Mouse (Mus musculus): ENCODE data around the gene Ppp1r3c. TPM values are rescaled to one million over a fixed set of nuclear protein-coding genes. Genes with fewer than 3 reads are reported as not detected.

The Ppp1r3c gene
- total and polyA plus RNA-seq, 3 experiments = not detected

DNA sequence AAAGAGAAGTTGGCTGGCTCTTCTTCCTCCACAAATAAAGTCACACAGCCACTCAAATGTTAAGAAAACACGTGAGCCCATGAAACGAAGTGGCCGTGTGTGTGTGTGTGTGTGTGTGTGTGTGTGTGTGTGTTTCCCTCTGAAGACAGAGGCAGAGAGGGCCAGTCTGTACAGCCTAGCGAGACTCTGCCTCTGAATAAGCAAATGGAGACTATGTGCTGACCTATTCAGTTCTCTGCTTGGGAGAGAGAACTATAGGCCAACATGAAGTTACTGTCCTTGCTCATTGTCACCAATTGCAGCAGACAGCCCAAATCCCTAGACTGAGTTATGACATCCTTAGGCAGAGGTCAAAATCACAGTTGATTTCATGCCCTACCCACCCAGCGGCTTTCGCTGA lies 634 bp upstream of the Ppp1r3c start:
- no peaks in the 10 kb centered on the region for H3K9me3 ChIP-seq (replicated peaks; ENCODE audit: insufficient read depth, low read length)
- H3K4me1 ChIP-seq (ENCODE audit: control insufficient read depth in 1 of 2, insufficient read depth in 2 of 2, low read length in 2 of 2) = no peaks in the 10 kb centered on the region
- no peak for DNase-seq (ENCODE audit: low read depth, low spot score)
- H3K27me3 ChIP-seq (ENCODE audit: control insufficient read depth in 1 of 2, insufficient read depth in 2 of 2, low read length in 2 of 2) = peaks cover 0 to 3% of the 10 kb centered on the region in 2 experiments; a peak in 1 of 4 replicates
- H3K36me3 ChIP-seq (ENCODE audit: control insufficient read depth in 1 of 2, insufficient read depth in 2 of 2, low read length in 2 of 2) = no peaks in the 10 kb centered on the region
- no peaks in the 10 kb centered on the region for H3K79me2 ChIP-seq (ENCODE audit: control insufficient read depth, insufficient read depth, low read length, poor library complexity)
- no peak overlapping the region for H3K27ac ChIP-seq (ENCODE audit: control insufficient read depth, low read depth, low read length)
- no peak for TF ChIP-seq UBTF (IDR thresholded peaks at IDR 0.05; ENCODE audit: borderline replicate concordance, insufficient read depth, low read depth, low read length)
- no peak for TF ChIP-seq NELFE (IDR thresholded peaks at IDR 0.05; ENCODE audit: low read depth, low read length)
- no peak for TF ChIP-seq CHD2 (IDR thresholded peaks at IDR 0.05; ENCODE audit: low read length)
- no peak for TF ChIP-seq POLR2A (IDR thresholded peaks at IDR 0.05; ENCODE audit: control insufficient read depth in 1 of 2, insufficient read depth in 1 of 2, low read depth in 1 of 2, low read length in 2 of 2, poor library complexity in 1 of 2)
- TF ChIP-seq ZC3H11A (IDR thresholded peaks at IDR 0.05; ENCODE audit: low read depth, low read length) = no peak
- TF ChIP-seq MAX (IDR thresholded peaks at IDR 0.05; ENCODE audit: low read length) = no peak
- TF ChIP-seq ZKSCAN1 (IDR thresholded peaks at IDR 0.05; ENCODE audit: low read depth, low read length) = no peak
- no peak overlapping the region for H3K4me3 ChIP-seq (ENCODE audit: control insufficient read depth in 1 of 2, insufficient read depth in 1 of 2, low read depth in 2 of 2, low read length in 2 of 2)
- no peak overlapping the region for H3K9ac ChIP-seq (ENCODE audit: control insufficient read depth, low read depth, low read length, poor library complexity, severe bottlenecking)

DNA sequence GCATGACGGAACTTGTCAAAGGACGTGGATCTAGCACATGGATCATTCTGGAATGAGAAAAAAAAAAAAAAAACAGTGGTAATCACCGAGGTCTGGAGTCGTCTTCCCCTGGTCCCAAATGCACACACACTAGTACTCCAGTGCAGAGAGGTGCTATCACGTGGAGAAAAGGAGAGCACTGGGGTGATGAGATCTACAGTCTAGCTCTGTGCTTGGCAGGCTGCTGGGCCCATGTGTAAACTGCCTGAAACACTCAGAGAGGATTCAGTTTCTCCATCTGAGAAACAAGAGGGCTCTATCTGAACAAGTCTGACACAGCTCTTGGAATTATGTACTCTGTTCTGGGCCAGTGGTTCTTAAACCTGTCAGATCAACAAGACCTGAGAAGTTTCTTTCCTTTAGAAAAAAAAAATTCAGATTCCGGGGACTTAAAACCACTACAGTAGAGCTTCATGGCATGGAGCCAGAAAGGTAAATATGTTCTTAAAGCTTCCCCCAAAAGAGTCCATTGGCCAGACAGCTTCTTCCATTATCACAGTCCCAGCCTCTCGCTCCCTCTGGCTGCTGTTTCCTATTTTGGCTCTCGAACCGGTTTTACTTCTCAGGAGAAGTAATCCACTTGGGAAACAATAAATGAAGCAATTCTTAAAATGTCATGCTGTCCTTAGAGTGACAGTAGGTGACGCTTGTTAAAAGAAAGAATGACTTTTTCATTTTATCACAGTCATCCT lies 2.0 kb downstream of the Ppp1r3c start:
- H3K36me3 ChIP-seq (ENCODE audit: control insufficient read depth in 1 of 2, insufficient read depth in 2 of 2, low read length in 2 of 2) = no peaks in the 10 kb centered on the region
- H3K4me3 ChIP-seq (ENCODE audit: control insufficient read depth in 1 of 2, insufficient read depth in 1 of 2, low read depth in 2 of 2, low read length in 2 of 2) = no peak overlapping the region
- no peak overlapping the region for H3K9ac ChIP-seq (ENCODE audit: control insufficient read depth, low read depth, low read length, poor library complexity, severe bottlenecking)
- no peak for DNase-seq (ENCODE audit: low read depth, low spot score)
- H3K9me3 ChIP-seq (replicated peaks; ENCODE audit: insufficient read depth, low read length) = no peaks in the 10 kb centered on the region
- H3K4me1 ChIP-seq (ENCODE audit: control insufficient read depth in 1 of 2, insufficient read depth in 2 of 2, low read length in 2 of 2) = no peaks in the 10 kb centered on the region
- H3K79me2 ChIP-seq (ENCODE audit: control insufficient read depth, insufficient read depth, low read length, poor library complexity) = no peaks in the 10 kb centered on the region
- TF ChIP-seq MAX (IDR thresholded peaks at IDR 0.05; ENCODE audit: low read length) (no peak), CHD2 (IDR thresholded peaks at IDR 0.05; ENCODE audit: low read length) (no peak), ZNF384 (IDR thresholded peaks at IDR 0.05; ENCODE audit: low read depth, low read length) (no peak), MXI1 (IDR thresholded peaks at IDR 0.05; ENCODE audit: low read depth, low read length) (no peak), TBP (IDR thresholded peaks at IDR 0.05; ENCODE audit: low read depth, low read length) (no peak), MYC (IDR thresholded peaks at IDR 0.05; ENCODE audit: low read depth, low read length) (no peak), USF2 (IDR thresholded peaks at IDR 0.05; ENCODE audit: borderline replicate concordance in 1 of 2, insufficient read depth in 1 of 2, low read depth in 1 of 2, low read length in 2 of 2) (no peak), CTCF (IDR thresholded peaks at IDR 0.05 in 2 of 3, conservative IDR thresholded peaks at IDR 0.05 in 1 of 3; ENCODE audit: control insufficient read depth in 1 of 3, insufficient read depth in 1 of 3, low read depth in 2 of 3, low read length in 3 of 3, poor library complexity in 1 of 3, severe bottlenecking in 1 of 3) (no peak), ZKSCAN1 (IDR thresholded peaks at IDR 0.05; ENCODE audit: low read depth, low read length) (no peak), MAFK (IDR thresholded peaks at IDR 0.05; ENCODE audit: borderline replicate concordance, low read depth, low read length) (no peak), UBTF (IDR thresholded peaks at IDR 0.05; ENCODE audit: borderline replicate concordance, insufficient read depth, low read depth, low read length) (no peak), MEF2A (IDR thresholded peaks at IDR 0.05; ENCODE audit: extremely low read depth, insufficient replicate concordance, low read depth, low read length, poor library complexity, severe bottlenecking) (no peak)
- H3K27ac ChIP-seq (ENCODE audit: control insufficient read depth, low read depth, low read length) = no peak overlapping the region
- H3K27me3 ChIP-seq (ENCODE audit: control insufficient read depth in 1 of 2, insufficient read depth in 2 of 2, low read length in 2 of 2) = peaks cover 0 to 3% of the 10 kb centered on the region in 2 experiments; a peak in 2 of 4 replicates
